ENCODE assay signal across 17 mouse cellular contexts in the genomic region with DNA sequence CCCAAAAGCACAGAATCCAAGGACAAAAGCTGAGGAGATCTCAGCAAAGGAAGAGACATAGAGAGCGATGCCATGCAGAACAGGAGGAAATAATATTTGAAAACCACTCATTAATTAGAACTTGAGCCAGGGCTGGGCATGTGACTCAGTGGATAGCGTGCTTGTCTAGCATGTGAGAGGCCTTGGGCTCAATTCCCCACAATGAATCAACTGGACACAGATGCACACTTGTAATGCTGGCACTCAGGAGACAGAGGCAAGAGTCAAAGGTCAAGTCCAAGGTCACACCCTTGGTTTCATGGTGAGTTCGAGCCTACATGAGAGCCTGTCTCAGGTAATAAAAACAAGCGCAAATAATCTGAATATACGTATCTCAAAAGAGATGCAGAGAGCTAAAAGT. TPM values are rescaled to one million over a fixed set of nuclear protein-coding genes. Genes with fewer than 3 reads are reported as not detected.
A peak's percentile ranks its signal among the peaks of the same experiment; 100 is the strongest.
DNase-seq lines count a peak whose midpoint lies in the region; TF ChIP-seq lines count a peak whose summit lies in the region.
"Had no signal": no experiment of that assay in that cellular context is flagged by ENCODE, and none has a peak within 500 bp of the region (broad histone marks: within the 10 kb centered on the region; RNA-seq: fewer than 3 reads in every experiment).

No protein-coding gene starts in this region.

- intact Hi-C loops in left cerebral cortex, adult 2 months (cut with DNase I) = no loop called here

- DNase-seq in adrenal gland, adult (ENCODE audit: inconsistent age in 2 of 2, low spot score in 1 of 2) = peak; percentile 60 to 84
- no peak for DNase-seq in adrenal gland, postnatal 4 days (ENCODE audit: low spot score in 2 of 2)
- peak; percentile 16 to 35 for DNase-seq in adrenal gland, adult 18-20 months (ENCODE audit: low spot score in 2 of 2)
- DNase-seq in adrenal gland, postnatal 10 days = peak; percentile 48
- DNase-seq in adrenal gland, postnatal 36 days = peak; percentile 59 to 65
- no peak for DNase-seq in cerebellum, adult 11-12 months
- DNase-seq in left cerebral cortex, adult 2 months (ENCODE audit: extremely low spot score in 1 of 2, low spot score in 2 of 2) = no peak
- DNase-seq: cerebellum, adult 18-20 months; cerebellum, adult 9-10 months; cerebellum, postnatal 14 days; gastrocnemius, postnatal 10 days; gastrocnemius, postnatal 36 days had no signal

- no peak overlapping the region for H3K27ac ChIP-seq in left cerebral cortex, adult 2 months
- H3K27ac ChIP-seq: forebrain, embryonic 10.5 days; forebrain, embryonic 13.5 days; hindbrain, embryonic 10.5 days; hindbrain, embryonic 13.5 days; intestine, embryonic 15.5 days had no signal

- no peak overlapping the region for H3K4me3 ChIP-seq in left cerebral cortex, adult 2 months
- H3K4me3 ChIP-seq: forebrain, embryonic 10.5 days; forebrain, embryonic 13.5 days; hindbrain, embryonic 10.5 days; hindbrain, embryonic 13.5 days; intestine, embryonic 15.5 days had no signal

- TF ChIP-seq CTCF in left cerebral cortex, adult 2 months (IDR thresholded peaks at IDR 0.05) = no peak

RNA-seq across cellular contexts. Expression of a gene that starts 15.5 kb away (rescaled TPM):
- total RNA-seq in adrenal gland, postnatal 4 days (2021) = 10 to 100 TPM; 31.3 to 31.4 TPM
- total RNA-seq in adrenal gland, adult 18-20 months (2021) = 10 to 100 TPM; 20.3 to 25.5 TPM
- 10 to 100 TPM; 31.6 to 36.3 TPM for total RNA-seq in adrenal gland, postnatal 10 days (2021)
- 10 to 100 TPM; 21.3 to 33.7 TPM for total RNA-seq in adrenal gland, postnatal 36 days (2021)
- total RNA-seq in left cerebral cortex, adult 2 months (2021) = 10 to 100 TPM; 19.1 to 20.6 TPM

RNA-seq across cellular contexts. Expression of a gene that starts 44.5 kb away (rescaled TPM):
- 10 to 100 TPM; 13.1 to 14.9 TPM for total RNA-seq in adrenal gland, postnatal 4 days (2021)
- 1 to 10 TPM; 8.3 to 8.7 TPM for total RNA-seq in adrenal gland, adult 18-20 months (2021)
- total RNA-seq in adrenal gland, postnatal 10 days (2021) = 10 to 100 TPM; 11.9 to 12.0 TPM
- total RNA-seq in adrenal gland, postnatal 36 days (2021) = 10 to 100 TPM in 1 of 2 experiments, 1 to 10 TPM in 1; 9.0 to 13.0 TPM
- 10 to 100 TPM; 21.4 to 23.3 TPM for total RNA-seq in left cerebral cortex, adult 2 months (2021)

Comparison
In these comparisons a context has a peak if more than half of its experiments do, and no peak if none do; other contexts are left out.
1. DNase-seq: peak in adrenal gland, adult (2 of 2), adrenal gland, adult 18-20 months (2 of 2), adrenal gland, postnatal 10 days (single experiment) and adrenal gland, postnatal 36 days (2 of 2); none in adrenal gland, postnatal 4 days (0 of 2), cerebellum, adult 11-12 months (single experiment) and left cerebral cortex, adult 2 months (0 of 2).